Mouse (Mus musculus): Measurements from ENCODE around the gene Olfr767. TPM values are rescaled to one million over a fixed set of nuclear protein-coding genes. Genes with fewer than 3 reads are reported as not detected.

The Olfr767 gene
- polyA plus RNA-seq, 1 experiment from 2014 or later = not detected

Other genes starting within 250 kb of the Olfr767 start
- gene Gdf11, start 191.2 kb downstream of the Olfr767 start, polyA plus RNA-seq (2015; fragmentation: Nextera tagmentation; extraction: Ambion mirVana) = 10.2 and 10.3 TPM in 2 replicates
- gene Cd63, start 181.9 kb downstream of the Olfr767 start, polyA plus RNA-seq (2015; fragmentation: Nextera tagmentation; extraction: Ambion mirVana) = 198 and 229 TPM in 2 replicates
- 16.6 and 19.3 TPM in 2 replicates for gene Rdh5, start 160.0 kb downstream of the Olfr767 start, polyA plus RNA-seq (2015; fragmentation: Nextera tagmentation; extraction: Ambion mirVana)
- gene Bloc1s1, start 158.9 kb downstream of the Olfr767 start, polyA plus RNA-seq (2015; fragmentation: Nextera tagmentation; extraction: Ambion mirVana) = 281 and 286 TPM in 2 replicates
- 5.2 and 6.3 TPM in 2 replicates for gene Itga7, start 149.1 kb downstream of the Olfr767 start, polyA plus RNA-seq (2015; fragmentation: Nextera tagmentation; extraction: Ambion mirVana)
- not detected in 2 replicates for gene Mettl7b, start 121.9 kb downstream of the Olfr767 start, polyA plus RNA-seq (2015; fragmentation: Nextera tagmentation; extraction: Ambion mirVana)
- not detected in 2 replicates for gene Olfr9, start 93.5 kb downstream of the Olfr767 start, polyA plus RNA-seq (2015; fragmentation: Nextera tagmentation; extraction: Ambion mirVana)
- gene Olfr763, start 72.1 kb downstream of the Olfr767 start, polyA plus RNA-seq (2015; fragmentation: Nextera tagmentation; extraction: Ambion mirVana) = not detected in 2 replicates
- not detected in 2 replicates for gene Olfr764-ps1, start 43.0 kb downstream of the Olfr767 start, polyA plus RNA-seq (2015; fragmentation: Nextera tagmentation; extraction: Ambion mirVana)
- gene Olfr765, start 32.9 kb downstream of the Olfr767 start, polyA plus RNA-seq (2015; fragmentation: Nextera tagmentation; extraction: Ambion mirVana) = not detected in 2 replicates
- gene Olfr766-ps1, start 13.9 kb downstream of the Olfr767 start, polyA plus RNA-seq (2015; fragmentation: Nextera tagmentation; extraction: Ambion mirVana) = not detected in 2 replicates
- not detected in 2 replicates for gene Olfr768, start 16.5 kb upstream of the Olfr767 start, polyA plus RNA-seq (2015; fragmentation: Nextera tagmentation; extraction: Ambion mirVana)
- not detected in 2 replicates for gene Olfr769, start 35.0 kb upstream of the Olfr767 start, polyA plus RNA-seq (2015; fragmentation: Nextera tagmentation; extraction: Ambion mirVana)
- gene Olfr770, start 56.1 kb upstream of the Olfr767 start, polyA plus RNA-seq (2015; fragmentation: Nextera tagmentation; extraction: Ambion mirVana) = not detected in 2 replicates
- not detected in 2 replicates for gene Olfr771, start 81.8 kb upstream of the Olfr767 start, polyA plus RNA-seq (2015; fragmentation: Nextera tagmentation; extraction: Ambion mirVana)
- not detected in 2 replicates for gene Olfr772, start 95.0 kb upstream of the Olfr767 start, polyA plus RNA-seq (2015; fragmentation: Nextera tagmentation; extraction: Ambion mirVana)
- not detected in 2 replicates for gene Olfr773, start 104.5 kb upstream of the Olfr767 start, polyA plus RNA-seq (2015; fragmentation: Nextera tagmentation; extraction: Ambion mirVana)
- gene Olfr774, start 153.3 kb upstream of the Olfr767 start, polyA plus RNA-seq (2015; fragmentation: Nextera tagmentation; extraction: Ambion mirVana) = not detected in 2 replicates
- gene Olfr775, start 165.5 kb upstream of the Olfr767 start, polyA plus RNA-seq (2015; fragmentation: Nextera tagmentation; extraction: Ambion mirVana) = not detected in 2 replicates
- not detected in 2 replicates for gene Olfr776, start 176.2 kb upstream of the Olfr767 start, polyA plus RNA-seq (2015; fragmentation: Nextera tagmentation; extraction: Ambion mirVana)
- not detected in 2 replicates for gene Olfr777, start 188.6 kb upstream of the Olfr767 start, polyA plus RNA-seq (2015; fragmentation: Nextera tagmentation; extraction: Ambion mirVana)
- gene Olfr780, start 235.2 kb upstream of the Olfr767 start, polyA plus RNA-seq (2015; fragmentation: Nextera tagmentation; extraction: Ambion mirVana) = not detected in 2 replicates
- not detected in 2 replicates for gene Olfr781, start 245.9 kb upstream of the Olfr767 start, polyA plus RNA-seq (2015; fragmentation: Nextera tagmentation; extraction: Ambion mirVana)

All from hindbrain, embryonic 13.5 days (tissue).